Comparison of ENCODE assay signal across 9 mouse cellular contexts in genomic region chrX:133947427-133947826, GRCm38 (mm10). TPM values are rescaled to one million over a fixed set of nuclear protein-coding genes. Genes with fewer than 3 reads are reported as not detected.
A peak's percentile ranks its signal among the peaks of the same experiment; 100 is the strongest.
DNase-seq lines count a peak whose midpoint lies in the region; ATAC-seq and TF ChIP-seq lines count a peak whose summit lies in the region.
"Had no signal": no experiment of that assay in that cellular context is flagged by ENCODE, and none has a peak within 500 bp of the region (broad histone marks: within the 10 kb centered on the region; RNA-seq: fewer than 3 reads in every experiment).

No protein-coding gene starts in this region.

- H3K9me3 ChIP-seq in CH12.LX (replicated peaks; ENCODE audit: low read length) = no peaks in the 10 kb centered on the region
- H3K9me3 ChIP-seq: heart, embryonic 13.5 days had no signal

- dilution Hi-C loops in CH12.LX (cut with MboI; ENCODE audit: extremely low pct_ligation_motif_present, extremely low pct_unique_long_range_greater_than_20kb, low sequenced_read_pairs) = no loop called here

- no peaks in the 10 kb centered on the region for H3K4me1 ChIP-seq in CH12.LX (ENCODE audit: control insufficient read depth in 1 of 2, insufficient read depth in 2 of 2)
- H3K4me1 ChIP-seq: heart, embryonic 13.5 days had no signal

- TF ChIP-seq CTCF in CH12.LX (conservative IDR thresholded peaks at IDR 0.05 in 1 of 2, IDR thresholded peaks at IDR 0.05 in 1 of 2; ENCODE audit: low read depth in 2 of 2, low read length in 2 of 2) = peak; percentile 35 to 99
- TF ChIP-seq CTCF in layer of hippocampus, adult 2 months (conservative IDR thresholded peaks at IDR 0.05) = peak; percentile 88

- no peak overlapping the region for H3K9ac ChIP-seq in CH12.LX (ENCODE audit: insufficient read depth, low read depth)
- H3K9ac ChIP-seq: heart, embryonic 13.5 days had no signal

- DNase-seq in CH12.LX (ENCODE audit: extremely low read depth) = peak; percentile 61
- peak; percentile 43 for DNase-seq in adrenal gland, adult 2 months
- peak; percentile 42 for DNase-seq in embryo, embryonic 9.5 days (ENCODE audit: extremely low spot score)
- peak; percentile 30 to 41 for DNase-seq in layer of hippocampus, adult 2 months (ENCODE audit: low spot score in 2 of 2)
- DNase-seq in lung, adult 18-20 months = peak; percentile 20 to 51
- peak; percentile 74 for DNase-seq in retina, embryonic 14.5 days (ENCODE audit: low spot score)
- DNase-seq in ovary, adult 18-20 months (ENCODE audit: low spot score) = no peak

- peak; percentile 76 to 95; a peak in 3 of 4 replicates for ATAC-seq in hematopoietic stem cell, adult 5-6 weeks (replicated peaks in 1 of 2; ENCODE audit: insufficient read depth in 1 of 2, low FRiP score in 2 of 2, low TSS enrichment in 1 of 2, low read depth in 1 of 2, poor library complexity in 2 of 2, severe bottlenecking in 2 of 2)

- no peak overlapping the region for H3K4me3 ChIP-seq in CH12.LX (replicated peaks in 1 of 3; ENCODE audit: low read depth in 2 of 3, low read length in 2 of 3, poor library complexity in 1 of 3)
- H3K4me3 ChIP-seq in layer of hippocampus, adult 2 months = no peak overlapping the region
- H3K4me3 ChIP-seq: heart, embryonic 13.5 days had no signal

- TF ChIP-seq EP300 in CH12.LX (IDR thresholded peaks at IDR 0.05; ENCODE audit: low read length) = no peak

- H3K79me2 ChIP-seq in CH12.LX (replicated peaks; ENCODE audit: control insufficient read depth, extremely low read depth, insufficient read depth, poor library complexity, severe bottlenecking) = no peaks in the 10 kb centered on the region

- in situ Hi-C loops in CH12.LX (cut with MboI; ENCODE audit: low pct_ligation_motif_present, low pct_unique_long_range_greater_than_20kb, low sequenced_read_pairs) = no loop called here

- no peaks in the 10 kb centered on the region for H3K36me3 ChIP-seq in CH12.LX (replicated peaks in 1 of 2; ENCODE audit: control insufficient read depth in 1 of 2, insufficient read depth in 1 of 2, low read length in 1 of 2)
- H3K36me3 ChIP-seq: heart, embryonic 13.5 days had no signal

- H3K4me2 ChIP-seq in CH12.LX (ENCODE audit: insufficient read depth, low read depth, poor library complexity, severe bottlenecking) = no peak overlapping the region
- H3K4me2 ChIP-seq: heart, embryonic 13.5 days had no signal

- TF ChIP-seq RAD21 in CH12.LX (IDR thresholded peaks at IDR 0.05; ENCODE audit: low read depth, low read length) = peak; percentile 91

- TF ChIP-seq POLR2A in CH12.LX (IDR thresholded peaks at IDR 0.05; ENCODE audit: low read depth, low read length) = no peak

- no peaks in the 10 kb centered on the region for H3K27me3 ChIP-seq in CH12.LX (replicated peaks)
- H3K27me3 ChIP-seq: heart, embryonic 13.5 days had no signal

- H3K27ac ChIP-seq in CH12.LX (ENCODE audit: insufficient read depth, low read depth) = no peak overlapping the region
- H3K27ac ChIP-seq in layer of hippocampus, adult 2 months = no peak overlapping the region
- H3K27ac ChIP-seq: heart, embryonic 13.5 days had no signal

TF ChIP-seq in CH12.LX, 34 proteins besides CTCF, POLR2A, EP300 and RAD21:
- TF ChIP-seq MYC (IDR thresholded peaks at IDR 0.05; ENCODE audit: low read depth, low read length) (no peak), ZC3H11A (IDR thresholded peaks at IDR 0.05; ENCODE audit: low read depth, low read length) (peak; percentile 27; the same call in 1 of the 2 replicates), JUN (IDR thresholded peaks at IDR 0.05; ENCODE audit: insufficient read depth, low read depth, low read length) (no peak), NELFE (IDR thresholded peaks at IDR 0.05; ENCODE audit: low read depth, low read length) (peak; percentile 65; the same call in 1 of the 2 replicates), SMC3 (IDR thresholded peaks at IDR 0.05; ENCODE audit: low read depth, low read length) (peak; percentile 89), USF1 (IDR thresholded peaks at IDR 0.05; ENCODE audit: low read depth, low read length) (no peak)

RNA-seq across cellular contexts. Expression of gene Sytl4, which starts 34.2 kb away (rescaled TPM):
- total RNA-seq in CH12.LX (2012; rRNA removed) (0.04 TPM in 2 replicates), CH12.LX (2014; rRNA removed) (0.09 TPM in 1 of 2 replicates, not detected in the other)
- polyA plus RNA-seq in CH12.LX (2012; ENCODE audit: insufficient read length, low read depth) = not detected in 2 replicates
- total RNA-seq in adrenal gland, adult 2 months (2021) = 10 to 100 TPM; 12.7 to 16.0 TPM
- polyA plus RNA-seq in adrenal gland, adult 2 months (2012; rRNA removed) = 0.73 and 0.96 TPM in 2 replicates
- 15.0 and 17.6 TPM in 2 replicates for total RNA-seq in hematopoietic stem cell, adult 5-6 weeks (2017)
- 1 to 10 TPM; 1.5 TPM for total RNA-seq in layer of hippocampus, adult 2 months (2021)

RNA-seq across cellular contexts. Expression of gene Srpx2, which starts 39.2 kb away (rescaled TPM):
- total RNA-seq in CH12.LX (2012; rRNA removed) (not detected in 2 replicates), CH12.LX (2014; rRNA removed) (not detected in 2 replicates)
- not detected in 2 replicates for polyA plus RNA-seq in CH12.LX (2012; ENCODE audit: insufficient read length, low read depth)
- total RNA-seq in adrenal gland, adult 2 months (2021) = 1 to 10 TPM; 3.7 to 3.8 TPM
- polyA plus RNA-seq in adrenal gland, adult 2 months (2012; rRNA removed) = 2.2 and 2.8 TPM in 2 replicates
- total RNA-seq in hematopoietic stem cell, adult 5-6 weeks (2017) = not detected in 2 replicates
- under 1 TPM; 0.51 to 0.96 TPM for total RNA-seq in layer of hippocampus, adult 2 months (2021)

RNA-seq across cellular contexts. Expression of gene Tspan6, which starts 49.2 kb away (rescaled TPM):
- 14.6 and 15.7 TPM in 2 replicates for total RNA-seq in CH12.LX (2012; rRNA removed)
- 0.59 and 0.72 TPM in 2 replicates for total RNA-seq in CH12.LX (2014; rRNA removed)
- 0.64 and 0.96 TPM in 2 replicates for polyA plus RNA-seq in CH12.LX (2012; ENCODE audit: insufficient read length, low read depth)
- total RNA-seq in adrenal gland, adult 2 months (2021) = 10 to 100 TPM; 27.7 to 33.6 TPM
- polyA plus RNA-seq in adrenal gland, adult 2 months (2012; rRNA removed) = 2.4 and 3.3 TPM in 2 replicates
- 16.2 and 24.6 TPM in 2 replicates for total RNA-seq in hematopoietic stem cell, adult 5-6 weeks (2017)
- 10 to 100 TPM; 14.3 to 17.6 TPM for total RNA-seq in layer of hippocampus, adult 2 months (2021)
